Mouse (Mus musculus): ENCODE results near the gene Ccdc8.

DNA sequence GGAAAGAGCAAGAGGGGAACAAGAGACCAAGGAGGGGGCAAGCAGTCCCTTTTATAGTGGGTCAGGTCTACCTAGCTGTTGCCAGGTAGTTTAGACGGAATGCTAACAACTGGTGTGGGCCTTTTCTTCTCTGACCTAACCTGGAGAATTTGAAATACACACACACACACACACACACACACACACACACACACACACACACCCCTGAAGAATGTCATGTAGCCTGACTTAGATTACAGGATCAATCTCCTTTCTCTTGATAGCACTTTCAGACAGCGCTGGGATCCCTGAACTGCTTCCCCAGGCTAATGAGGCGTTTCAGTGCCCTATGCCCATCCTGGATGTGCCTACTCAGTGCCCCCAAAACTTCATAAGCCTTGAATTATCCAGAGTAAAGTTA lies 13.9 kb upstream of the Ccdc8 start:
- no peak for TF ChIP-seq POLR2A (IDR thresholded peaks at IDR 0.05; ENCODE audit: insufficient read length, low read depth)
- no peak for TF ChIP-seq E2F4 (IDR thresholded peaks at IDR 0.05; ENCODE audit: insufficient read depth)
- TF ChIP-seq POLR2AphosphoS2 (IDR thresholded peaks at IDR 0.05; ENCODE audit: insufficient read length, low read depth) = no peak
- TF ChIP-seq MAX (IDR thresholded peaks at IDR 0.05; ENCODE audit: low read depth) = no peak

All from myocyte (in vitro differentiated cells).